Mouse (Mus musculus) ES-E14 (cell line): ENCODE data around the gene Eif2b2. TPM values are rescaled to one million over a fixed set of nuclear protein-coding genes. Genes with fewer than 3 reads are reported as not detected.

ENCODE experiments used
- DNase-seq: peaks from one replicate; pipeline ENCODE4 v3.0.0-alpha.2; 2013; ENCODE audit warnings: low read depth, low spot score
- H3K27ac ChIP-seq: 2 replicates; pipeline ENCODE4 v1.5.1; 2012; ENCODE audit warnings: low read depth, mild to moderate bottlenecking, low read length, moderate library complexity, mixed read lengths; ENCODE audit not compliant: poor library complexity, insufficient read depth, severe bottlenecking
- H3K36me3 ChIP-seq: 2 replicates; pipeline ENCODE4 v1.6.1; 2012; ENCODE audit warnings: mild to moderate bottlenecking, low read length, moderate library complexity, mixed read lengths; ENCODE audit not compliant: control insufficient read depth, poor library complexity, insufficient read depth, severe bottlenecking
- H3K4me1 ChIP-seq, 2 experiments: fragments of 150-350 bp in 1 of 2; sonication (generic) in 1 of 2; 2 replicates each; pipeline ENCODE4 v1.6.1; 2012; ENCODE audit warnings: low read length in 2 of 2, mild to moderate bottlenecking in 1 of 2, mixed read lengths in 1 of 2; ENCODE audit not compliant: control insufficient read depth in 2 of 2, insufficient read depth in 2 of 2, poor library complexity in 1 of 2
- H3K4me3 ChIP-seq, 2 experiments: fragments of 150-350 bp in 1 of 2; sonication (generic) in 1 of 2; 2 replicates each; pipeline ENCODE4 v1.5.1; 2012; ENCODE audit warnings: low read length in 2 of 2, low read depth in 1 of 2, mild to moderate bottlenecking in 1 of 2, mixed read lengths in 1 of 2; ENCODE audit not compliant: insufficient read depth in 1 of 2, poor library complexity in 1 of 2, severe bottlenecking in 1 of 2
- H3K9ac ChIP-seq: 2 replicates; pipeline ENCODE4 v1.6.1; 2012; ENCODE audit warnings: low read depth, mild to moderate bottlenecking, low read length, mixed read lengths; ENCODE audit not compliant: poor library complexity, insufficient read depth, severe bottlenecking
- H3K9me3 ChIP-seq: fragments of 150-350 bp; sonication (generic); 2 replicates; pipeline ENCODE4 v1.6.1; 2012; ENCODE audit warnings: low read depth, mild to moderate bottlenecking, low read length; ENCODE audit not compliant: control insufficient read depth, insufficient read depth
- CHD2 ChIP-seq: IDR thresholded peaks from 2 replicates; pipeline ENCODE4 v1.6.1; 2014; ENCODE audit warnings: mild to moderate bottlenecking, low read depth, low read length, inconsistent platforms
- HCFC1 ChIP-seq: IDR thresholded peaks from 2 replicates; pipeline ENCODE4 v1.6.1; 2012; ENCODE audit warnings: low read length, inconsistent platforms, borderline replicate concordance; ENCODE audit not compliant: insufficient read depth
- MAFK ChIP-seq: IDR thresholded peaks from 2 replicates; pipeline ENCODE4 v1.6.1; 2014; ENCODE audit warnings: mild to moderate bottlenecking, low read depth, low read length, inconsistent platforms; ENCODE audit not compliant: insufficient read depth
- ZC3H11A ChIP-seq: IDR thresholded peaks from 2 replicates; pipeline ENCODE4 v1.6.1; 2012; ENCODE audit warnings: low read depth, mild to moderate bottlenecking, inconsistent platforms, low read length, borderline replicate concordance
- ZNF384 ChIP-seq: IDR thresholded peaks from 2 replicates; pipeline ENCODE4 v1.6.1; 2012; ENCODE audit warnings: low read depth, low read length, inconsistent platforms
- in situ Hi-C, 2 experiments: fragments of 600-800 bp; cut with MboI; formaldehyde crosslinking; loops; one replicate each; pipeline ENCODE4 v1.15.1; 2025; ENCODE audit warnings: low sequenced_read_pairs in 2 of 2, inconsistent platforms in 1 of 2; ENCODE audit not compliant: unreplicated experiment in 2 of 2
- total RNA-seq: library from RNA; depleted of rRNA; stranded (reverse); fragments of 300-350 nt; gene quantifications from 2 replicates; pipeline ENCODE4 v1.2.3, GENCODE M21; 2012

Gene Eif2b2
- total RNA-seq, 1 experiment: 136 TPM

GRCm38 (mm10) chr12:85200929-85201829 is 18.1 kb upstream of the Eif2b2 start:
- Histone ChIP-seq H3K4me1 (peaks cover 0 to 7% of the 10 kb centered on the region in 2 experiments; a peak in 1 of 4 replicates), H3K27ac (no peak overlapping the region), H3K9ac (peak overlapping the region; percentile 30; the same call in 1 of the 2 replicates), H3K4me3 (peak overlapping the region; percentile 10 to 36; a peak in 1 of 4 replicates), H3K36me3 (no peaks in the 10 kb centered on the region), H3K9me3 (no peaks in the 10 kb centered on the region)
- no peak for DNase-seq
- no peak for TF ChIP-seq ZNF384
- no peak for TF ChIP-seq MAFK
- TF ChIP-seq HCFC1: no peak
- TF ChIP-seq CHD2: no peak
- no peak for TF ChIP-seq ZC3H11A
- in situ Hi-C loops: no loop called here

- no peaks in the 10 kb centered on the region for H3K9me3 ChIP-seq
- no peak overlapping the region for H3K9ac ChIP-seq
- no peak overlapping the region for H3K27ac ChIP-seq
- no peak for DNase-seq
- H3K4me1 ChIP-seq: peaks cover 0 to 7% of the 10 kb centered on the region in 2 experiments; a peak in 1 of 4 replicates
- no peaks in the 10 kb centered on the region for H3K36me3 ChIP-seq
- no peak overlapping the region for H3K4me3 ChIP-seq
- in situ Hi-C loops: no loop called here
- no peak for TF ChIP-seq ZC3H11A
- TF ChIP-seq MAFK: no peak
- TF ChIP-seq CHD2: no peak
- no peak for TF ChIP-seq HCFC1
- no peak for TF ChIP-seq ZNF384
Measured at GRCm38 (mm10) chr12:85201830-85202147, 17.5 kb upstream of the Eif2b2 start.

GRCm38 (mm10) chr12:85202191-85202590 is 17.1 kb upstream of the Eif2b2 start:
- H3K27ac ChIP-seq: no peak overlapping the region
- H3K4me3 ChIP-seq: no peak overlapping the region
- no peaks in the 10 kb centered on the region for H3K9me3 ChIP-seq
- TF ChIP-seq MAFK: no peak
- no peak for TF ChIP-seq HCFC1
- TF ChIP-seq ZC3H11A: no peak
- TF ChIP-seq CHD2: no peak
- TF ChIP-seq ZNF384: no peak
- no peaks in the 10 kb centered on the region for H3K36me3 ChIP-seq
- H3K4me1 ChIP-seq: peaks cover 0 to 7% of the 10 kb centered on the region in 2 experiments; a peak in 1 of 4 replicates
- no peak overlapping the region for H3K9ac ChIP-seq
- DNase-seq: no peak
- in situ Hi-C loops: no loop called here

GRCm38 (mm10) chr12:85203699-85204098 is 15.6 kb upstream of the Eif2b2 start:
- in situ Hi-C loops: no loop called here
- DNase-seq: no peak

More at GRCm38 (mm10) chr12:85203699-85204098, 15.6 kb upstream of the Eif2b2 start:
- Histone ChIP-seq H3K36me3 (no peaks in the 10 kb centered on the region), H3K4me1 (peaks cover 0 to 7% of the 10 kb centered on the region in 2 experiments; a peak in 1 of 4 replicates), H3K9me3 (no peaks in the 10 kb centered on the region), H3K9ac (no peak overlapping the region), H3K27ac (no peak overlapping the region), H3K4me3 (no peak overlapping the region)
- no peak for TF ChIP-seq ZNF384
- TF ChIP-seq CHD2: no peak
- TF ChIP-seq ZC3H11A: no peak
- no peak for TF ChIP-seq MAFK
- TF ChIP-seq HCFC1: no peak
